Mouse (Mus musculus) G1E (cell line): ENCODE data around the gene Olfr159.

Experiments used
- CTCF ChIP-seq: IDR thresholded peaks from 2 replicates; pipeline ENCODE4 v1.5.1; 2012; ENCODE audit warnings: low read depth, low read length, inconsistent platforms, mixed read lengths
- GATA1 ChIP-seq: IDR thresholded peaks from 2 replicates; pipeline ENCODE4 v1.6.1; 2012; ENCODE audit warnings: borderline replicate concordance, low read length, inconsistent platforms, mixed read lengths
- TAL1 ChIP-seq: conservative IDR thresholded peaks from 2 replicates; pipeline ENCODE4 v1.6.1; 2012; ENCODE audit warnings: low read depth, low read length, inconsistent platforms, mixed read lengths

DNA sequence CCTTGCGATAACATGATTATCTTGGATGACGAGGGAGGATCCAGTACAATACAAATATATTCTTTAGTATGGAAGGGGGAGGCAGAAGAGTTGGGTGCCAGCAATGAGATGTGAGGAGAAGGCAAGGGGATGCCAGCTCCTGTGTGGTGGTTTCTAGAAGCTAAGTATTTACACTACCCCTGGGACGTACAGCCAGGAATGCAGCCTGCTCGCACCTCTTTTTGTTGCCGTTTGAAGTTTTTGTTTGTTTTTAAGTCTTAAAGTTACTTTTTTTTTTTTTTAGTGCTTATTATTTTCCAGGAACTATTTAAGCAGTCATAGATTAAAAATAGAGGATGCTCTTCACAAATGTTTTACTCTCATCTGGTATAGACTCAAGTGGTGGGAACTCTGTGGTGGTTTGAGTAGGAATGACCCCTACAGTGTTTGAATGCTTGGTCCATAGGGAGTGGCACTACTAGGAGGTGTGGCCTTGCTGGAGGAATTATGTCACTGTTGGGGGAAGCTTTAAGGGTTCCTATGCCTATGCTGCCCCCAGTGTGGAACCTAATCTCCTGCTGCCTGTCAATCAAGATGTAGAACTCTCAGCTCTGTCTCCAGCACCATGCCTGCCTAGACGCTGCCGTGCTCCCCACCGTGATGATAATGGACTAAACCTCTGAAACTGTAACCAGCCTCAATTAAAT is 31.7 kb downstream of the Olfr159 start:
- TF ChIP-seq GATA1 (no peak), CTCF (no peak), TAL1 (no peak)
